Mouse (Mus musculus): ENCODE measurements around the gene Sugp1. TPM values are rescaled to one million over a fixed set of nuclear protein-coding genes. Genes with fewer than 3 reads are reported as not detected.
A peak's percentile ranks its signal among the peaks of the same experiment; 100 is the strongest.
"Not testable (repeated sequence)": the region's sequence is repeated elsewhere in the genome, so short reads cannot be mapped to it uniquely, and the experiment has no call there.

The Sugp1 gene
- 7.6 and 9.0 TPM in 2 replicates for polyA plus RNA-seq (2012; ENCODE audit: insufficient read depth, insufficient read length, missing spikeins)

DNA sequence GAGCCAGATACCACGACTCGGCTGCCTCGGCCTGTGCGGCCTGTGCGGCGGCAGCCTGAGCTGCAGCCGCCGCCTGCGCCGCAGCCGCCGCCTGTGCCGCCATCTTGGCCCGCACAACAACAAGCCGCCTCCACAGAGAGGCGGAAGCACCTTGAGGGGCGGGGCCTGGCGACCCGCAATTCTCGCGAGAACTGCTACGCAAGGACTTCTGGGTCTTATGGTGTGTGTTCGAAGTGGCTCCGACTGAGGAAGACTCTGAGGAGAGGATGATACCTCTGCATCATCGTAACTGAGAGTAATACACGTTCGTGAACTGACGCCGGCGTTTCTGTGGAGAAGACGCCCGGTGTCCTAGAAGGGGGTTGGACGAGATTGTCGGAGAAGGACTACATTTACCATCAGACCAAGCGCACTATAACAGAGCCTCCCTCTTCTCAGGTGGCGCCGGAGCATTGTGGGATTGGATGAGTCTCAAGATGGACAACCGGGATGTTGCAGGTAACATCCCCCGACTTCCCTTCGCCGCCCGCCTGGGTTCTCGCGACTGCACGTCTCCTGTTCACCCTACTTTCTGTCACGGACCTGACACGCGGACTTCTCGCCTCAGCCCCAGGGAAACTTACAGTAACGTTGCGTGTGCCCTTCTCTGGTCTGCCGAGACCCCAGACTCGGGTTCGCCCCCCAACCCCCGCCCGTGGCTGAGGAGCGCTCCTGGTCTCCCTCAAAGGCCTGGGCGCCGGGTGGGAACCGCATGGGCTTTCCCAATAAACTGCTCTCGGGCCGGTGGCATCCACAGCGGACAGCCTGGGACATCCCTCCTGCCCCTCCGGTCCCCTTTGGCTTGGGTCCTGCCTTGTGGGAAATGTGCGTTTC, at the start of gene Sugp1, which contains the start of gene Mau2:
TSS of gene Sugp1 (plus strand) at position 231 of the 873 bp plus-strand sequence.
TSS of gene Mau2 (minus strand) at position 152 of the 873 bp plus-strand sequence.
- peak within 1 kb of the TSS; percentile 93 for H3K4me3 ChIP-seq (ENCODE audit: insufficient read depth, low read depth, low read length)
- peaks cover 15% of the 10 kb centered on the region for H3K4me1 ChIP-seq (ENCODE audit: control insufficient read depth, insufficient read depth, insufficient read length, low read length)
- H3K27ac ChIP-seq (replicated peaks; ENCODE audit: low read depth, low read length), result peak within 1 kb of the TSS; percentile 100

DNA sequence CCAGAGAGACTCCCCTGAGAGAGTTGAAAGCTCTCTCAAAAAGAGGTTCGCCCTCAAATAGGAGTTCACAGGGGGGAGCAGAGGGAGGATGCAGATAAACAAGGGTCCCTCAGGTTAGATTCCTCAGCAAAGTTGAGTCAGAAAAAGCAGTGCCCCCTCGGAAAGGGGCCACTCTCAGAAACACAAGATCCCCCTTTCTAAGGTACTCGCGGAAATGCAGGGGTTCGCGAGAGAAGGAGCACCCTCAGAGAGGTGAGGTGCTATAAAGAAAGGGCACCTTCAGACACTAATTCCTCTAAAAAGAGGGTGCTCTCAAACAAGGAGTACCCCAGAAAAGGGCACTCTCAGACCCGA, 47.2 kb upstream of the Sugp1 start:
- no peak overlapping the region for H3K27ac ChIP-seq (replicated peaks; ENCODE audit: low read depth, low read length)
- H3K4me3 ChIP-seq (ENCODE audit: insufficient read depth, low read depth, low read length), result peak overlapping the region; percentile 70
- H3K4me1 ChIP-seq (ENCODE audit: control insufficient read depth, insufficient read depth, insufficient read length, low read length), result 0 out of 2 replicates have a peak, but pooled peaks cover 4% of the 10 kb centered on the region

DNA sequence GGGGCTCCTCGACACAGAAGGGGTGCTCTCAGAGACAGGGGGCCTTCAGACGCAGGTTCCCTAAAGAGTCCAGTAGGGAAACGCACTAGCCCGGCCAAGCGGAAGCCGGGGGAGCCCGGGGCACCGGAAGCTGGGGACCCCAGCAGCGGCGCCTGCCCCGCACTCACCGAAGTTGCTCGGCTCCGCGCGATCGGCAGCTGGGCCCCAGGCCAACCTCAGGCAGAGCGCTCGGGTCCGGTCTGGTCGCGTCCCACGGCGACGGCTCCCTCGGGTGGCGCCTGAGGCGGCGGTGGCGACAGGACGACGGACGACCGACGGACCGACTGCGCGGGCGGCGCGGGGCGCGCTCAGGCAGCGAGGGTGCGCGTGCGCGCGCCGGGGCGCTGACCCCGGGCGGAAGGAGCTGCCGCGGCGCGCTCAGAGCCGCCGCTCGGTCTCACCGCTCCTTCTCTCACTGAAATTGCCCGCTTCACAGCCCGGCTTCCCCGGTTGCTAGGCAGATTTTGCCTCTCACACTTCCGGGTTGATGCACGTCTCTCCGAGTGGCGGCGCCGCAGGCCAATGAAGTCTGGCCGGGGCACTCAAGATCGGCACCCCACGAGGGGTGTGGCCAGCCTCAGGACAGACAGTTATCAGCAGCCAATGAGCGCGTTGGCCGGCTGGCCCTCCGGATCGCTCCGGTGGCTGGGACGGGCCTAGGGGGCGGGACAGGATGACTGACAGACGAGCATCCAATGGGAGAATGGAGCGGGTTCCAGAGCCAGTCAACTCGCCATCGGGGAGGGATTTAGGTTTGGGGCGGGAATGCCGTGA, 46.6 kb upstream of the Sugp1 start, which contains the start of gene Gatad2a:
TSS of gene Gatad2a (minus strand) at position 609 of the 813 bp plus-strand sequence.
- Histone ChIP-seq H3K4me3 (ENCODE audit: insufficient read depth, low read depth, low read length) (peak within 1 kb of the TSS; percentile 70), H3K27ac (replicated peaks; ENCODE audit: low read depth, low read length) (peak within 1 kb of the TSS; percentile 65), H3K4me1 (ENCODE audit: control insufficient read depth, insufficient read depth, insufficient read length, low read length) (0 out of 2 replicates have a peak, but pooled peaks cover 4% of the 10 kb centered on the region)

DNA sequence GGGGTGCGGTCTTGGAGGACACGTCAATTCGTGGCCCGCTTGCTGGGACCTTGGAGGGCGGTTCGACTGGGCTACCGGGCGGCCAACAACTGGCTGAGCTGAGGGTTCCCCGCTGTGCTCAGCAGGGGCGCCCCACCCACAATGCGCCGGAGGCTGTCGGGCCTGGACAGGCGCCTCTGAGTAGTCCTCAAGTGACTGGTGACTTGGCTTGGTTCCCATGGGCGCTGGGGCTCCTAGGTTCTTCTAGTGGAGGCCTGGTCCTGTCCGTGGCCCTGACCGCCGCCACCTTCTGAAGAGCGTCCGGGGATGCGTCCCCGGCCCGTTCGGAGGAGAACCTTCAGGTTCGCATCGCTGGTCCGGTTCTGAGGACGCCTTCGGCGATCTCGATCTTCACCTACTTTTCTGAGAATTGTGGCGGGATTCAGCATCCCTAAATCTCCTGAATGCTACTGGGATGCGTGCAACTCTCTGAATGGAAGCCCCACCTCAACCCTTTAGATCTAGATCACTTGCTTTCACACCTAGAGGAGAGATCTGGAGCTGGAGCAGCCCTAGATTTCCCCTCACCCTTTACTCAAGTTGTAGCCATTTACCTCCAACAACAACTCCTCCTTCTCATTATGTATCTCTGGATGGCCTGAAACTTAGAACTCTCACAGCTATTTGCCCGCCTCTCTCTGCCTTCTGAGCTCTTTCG, 45.9 kb upstream of the Sugp1 start:
- peak overlapping the region; percentile 65 for H3K4me3 ChIP-seq (ENCODE audit: insufficient read depth, low read depth, low read length)
- H3K4me1 ChIP-seq (ENCODE audit: control insufficient read depth, insufficient read depth, insufficient read length, low read length), result 0 out of 2 replicates have a peak, but pooled peaks cover 4% of the 10 kb centered on the region
- peak overlapping the region; percentile 65 for H3K27ac ChIP-seq (replicated peaks; ENCODE audit: low read depth, low read length)

DNA sequence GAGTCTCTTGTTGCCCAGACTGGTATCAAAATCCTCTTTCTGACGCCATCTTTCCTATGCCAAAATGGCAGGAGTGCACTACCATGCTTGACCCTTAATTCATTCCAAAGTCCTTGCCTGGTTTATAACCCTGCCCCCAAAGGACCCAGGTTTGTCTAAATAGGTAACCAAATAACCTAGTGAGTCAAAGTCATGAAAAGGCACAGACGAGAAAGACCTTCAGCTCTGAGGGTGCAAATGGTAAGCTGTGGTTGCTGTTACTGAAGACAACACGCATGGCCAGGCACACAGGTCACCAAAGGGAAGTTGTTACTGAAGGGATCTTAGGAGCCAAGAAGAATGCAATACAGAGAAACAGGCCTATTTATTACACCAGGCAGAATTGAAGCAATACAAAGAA, 43.9 kb upstream of the Sugp1 start:
- peaks cover 3% of the 10 kb centered on the region; the same call in 1 of the 2 replicates for H3K4me1 ChIP-seq (ENCODE audit: control insufficient read depth, insufficient read depth, insufficient read length, low read length)
- no peak overlapping the region for H3K27ac ChIP-seq (replicated peaks; ENCODE audit: low read depth, low read length)
- H3K4me3 ChIP-seq (ENCODE audit: insufficient read depth, low read depth, low read length), result no peak overlapping the region

DNA sequence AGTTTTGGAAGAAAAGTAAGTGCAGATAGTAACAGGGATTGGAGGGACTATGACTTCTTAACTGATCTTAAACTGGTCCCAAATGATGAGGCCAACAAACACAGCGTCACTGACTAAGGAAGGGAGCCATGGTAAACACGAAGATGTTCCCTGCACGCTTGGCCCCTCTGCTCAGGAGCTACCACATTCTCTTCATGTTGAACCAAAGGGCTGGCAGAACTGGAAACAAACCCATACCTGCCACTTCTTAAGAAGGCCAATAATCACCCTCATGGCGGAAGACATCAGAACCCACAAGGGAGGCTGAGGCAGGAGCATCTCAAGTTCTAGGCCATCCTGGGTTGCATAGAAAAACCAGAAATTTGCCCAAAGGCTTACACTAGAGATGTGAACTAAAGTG, 43.4 kb upstream of the Sugp1 start:
- Histone ChIP-seq H3K27ac (replicated peaks; ENCODE audit: low read depth, low read length) (no peak overlapping the region), H3K4me3 (ENCODE audit: insufficient read depth, low read depth, low read length) (no peak overlapping the region), H3K4me1 (ENCODE audit: control insufficient read depth, insufficient read depth, insufficient read length, low read length) (peaks cover 1% of the 10 kb centered on the region; the same call in 1 of the 2 replicates)

DNA sequence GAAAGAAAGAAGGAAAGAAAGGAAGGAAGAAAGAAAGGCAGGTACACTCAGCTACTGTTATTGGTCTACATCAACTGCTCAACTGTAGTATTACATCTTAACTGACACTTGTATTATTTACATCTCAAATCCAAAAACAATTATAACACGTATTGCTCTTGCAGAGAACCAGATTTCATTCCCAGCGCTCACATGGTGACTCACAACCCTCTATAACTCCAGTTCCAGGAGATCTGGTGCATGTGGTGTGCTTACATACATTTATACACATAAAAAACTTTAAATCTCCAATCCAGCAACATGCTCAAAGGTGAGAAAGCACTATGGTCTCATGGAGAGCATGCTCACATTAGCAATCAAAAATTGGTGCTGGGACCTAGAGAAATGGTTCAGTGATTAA, 42.4 kb upstream of the Sugp1 start:
- Histone ChIP-seq H3K4me3 (ENCODE audit: insufficient read depth, low read depth, low read length) (no peak overlapping the region), H3K4me1 (ENCODE audit: control insufficient read depth, insufficient read depth, insufficient read length, low read length) (peaks cover 2% of the 10 kb centered on the region), H3K27ac (replicated peaks; ENCODE audit: low read depth, low read length) (no peak overlapping the region)

DNA sequence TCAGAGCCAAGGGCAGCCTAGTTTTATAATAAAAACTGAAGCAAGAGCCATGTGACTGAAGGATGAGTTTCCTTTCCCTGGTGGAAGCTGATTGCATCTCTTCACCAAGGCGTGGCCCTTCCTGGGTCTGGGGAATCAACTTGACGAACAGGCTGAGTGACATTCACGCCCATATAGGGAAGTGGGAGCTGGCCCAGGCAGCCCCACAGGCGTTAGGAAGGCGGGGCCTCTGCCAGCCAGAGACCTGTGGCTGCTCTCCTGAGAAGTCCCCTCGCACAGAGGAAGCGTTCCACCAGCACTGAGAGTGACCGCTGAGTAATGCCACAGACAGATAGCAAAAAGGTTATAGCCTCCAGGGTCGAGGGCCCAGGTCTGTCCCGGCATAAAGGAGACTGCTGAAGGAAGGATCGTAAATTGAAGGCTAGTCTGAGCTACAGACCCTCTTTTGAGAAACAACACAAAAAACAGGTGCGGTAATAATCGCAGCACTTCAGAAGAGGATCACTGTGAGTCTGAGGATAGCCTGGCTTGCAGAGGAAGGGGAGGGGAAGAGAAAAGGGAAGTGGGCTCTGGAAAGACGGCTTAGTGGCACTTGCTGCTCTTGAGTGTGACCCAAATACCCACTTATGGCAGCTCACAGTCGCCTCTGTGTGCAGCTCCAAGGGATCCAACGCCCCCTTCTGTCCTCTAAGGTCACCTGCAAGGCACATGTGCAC, 41.3 kb upstream of the Sugp1 start:
- H3K27ac ChIP-seq (replicated peaks; ENCODE audit: low read depth, low read length), result peak overlapping the region; percentile 84
- peaks cover 4% of the 10 kb centered on the region for H3K4me1 ChIP-seq (ENCODE audit: control insufficient read depth, insufficient read depth, insufficient read length, low read length)
- H3K4me3 ChIP-seq (ENCODE audit: insufficient read depth, low read depth, low read length), result peak overlapping the region; percentile 39

DNA sequence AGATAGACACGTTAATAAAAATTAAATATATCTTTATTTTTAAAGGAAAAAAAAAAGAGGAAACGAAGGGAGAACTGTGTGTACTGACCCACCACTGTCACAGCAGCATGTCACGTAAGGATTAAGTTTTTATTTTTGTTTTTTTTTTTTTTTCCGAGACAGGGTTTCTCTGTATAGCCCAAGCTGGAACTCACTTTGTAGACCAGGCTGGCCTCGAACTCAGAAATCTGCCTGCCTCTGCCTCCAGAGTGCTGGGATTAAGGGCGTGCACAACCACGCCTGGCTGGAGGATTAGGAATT, 40.8 kb upstream of the Sugp1 start:
- H3K4me3 ChIP-seq (ENCODE audit: insufficient read depth, low read depth, low read length); H3K4me1 ChIP-seq (ENCODE audit: control insufficient read depth, insufficient read depth, insufficient read length, low read length): not testable (repeated sequence)
- H3K27ac ChIP-seq (replicated peaks; ENCODE audit: low read depth, low read length), result 0 out of 2 replicates have a peak overlapping the region, but pooled peaks have one; percentile 16

DNA sequence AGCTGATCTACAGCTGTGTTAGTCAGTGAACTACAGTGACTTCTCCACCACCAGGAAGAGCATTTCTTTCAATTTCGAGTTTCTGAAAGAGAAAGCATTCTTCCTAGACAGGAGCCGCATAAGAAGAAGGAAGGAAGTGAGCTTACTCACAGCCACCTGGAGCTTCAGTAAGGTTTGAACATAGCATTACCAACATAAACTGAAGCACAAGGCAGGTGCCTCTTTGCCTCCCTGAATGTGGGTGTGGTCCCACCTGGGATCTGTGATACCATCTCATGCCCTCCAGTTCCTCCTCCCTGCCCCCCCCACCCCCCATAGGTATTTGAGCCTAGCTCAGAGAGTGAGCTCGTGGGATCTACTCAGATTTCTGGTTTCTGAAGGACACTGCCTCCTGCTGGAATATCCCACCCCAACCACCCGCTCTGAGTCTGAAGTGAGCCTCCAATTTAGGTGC, 39.4 kb upstream of the Sugp1 start:
- H3K4me1 ChIP-seq (ENCODE audit: control insufficient read depth, insufficient read depth, insufficient read length, low read length), result peaks cover 4% of the 10 kb centered on the region
- H3K4me3 ChIP-seq (ENCODE audit: insufficient read depth, low read depth, low read length), result no peak overlapping the region
- H3K27ac ChIP-seq (replicated peaks; ENCODE audit: low read depth, low read length), result peak overlapping the region; percentile 67

DNA sequence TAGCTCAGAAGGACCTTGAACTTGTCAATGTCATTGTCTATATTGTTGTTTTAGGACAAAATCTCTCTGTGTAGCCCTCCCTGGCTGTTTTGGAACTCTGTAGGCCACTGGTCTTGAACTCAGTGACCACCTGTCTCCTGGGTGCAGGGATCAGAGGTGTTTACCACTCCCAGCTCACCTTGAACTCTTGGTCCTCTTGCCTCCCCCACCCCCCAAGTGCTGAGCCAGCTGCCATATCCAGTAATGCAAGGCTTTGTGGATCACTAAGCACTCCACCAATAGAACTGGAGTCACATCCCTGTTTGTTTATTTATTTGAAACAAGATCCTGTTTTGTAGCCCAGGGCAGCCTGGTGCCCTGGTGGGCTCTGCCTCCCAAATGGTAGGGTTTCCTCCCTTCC, 38.3 kb upstream of the Sugp1 start:
- peak overlapping the region; percentile 62 for H3K27ac ChIP-seq (replicated peaks; ENCODE audit: low read depth, low read length)
- H3K4me3 ChIP-seq (ENCODE audit: insufficient read depth, low read depth, low read length), result no peak overlapping the region
- H3K4me1 ChIP-seq (ENCODE audit: control insufficient read depth, insufficient read depth, insufficient read length, low read length), result peaks cover 4% of the 10 kb centered on the region

DNA sequence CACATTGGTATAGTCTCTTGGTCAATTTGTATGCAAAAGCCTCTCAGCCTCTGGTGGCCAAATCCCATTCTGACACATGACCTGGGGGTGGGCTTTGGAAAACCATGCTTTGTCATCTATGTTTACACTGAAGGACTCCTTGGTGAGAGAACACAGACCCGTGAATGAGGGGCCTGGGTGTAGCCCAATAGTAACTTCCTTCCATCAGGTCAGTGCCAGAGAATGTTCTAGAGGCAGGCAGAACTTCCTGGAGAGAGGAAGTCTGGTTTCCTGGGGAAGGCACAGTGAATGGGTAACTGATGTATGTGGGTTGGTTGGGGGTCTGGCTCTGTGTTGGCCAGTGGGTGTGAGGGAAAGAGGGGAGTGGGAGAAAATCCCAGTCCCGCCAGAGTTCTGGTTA, 37.4 kb upstream of the Sugp1 start:
- Histone ChIP-seq H3K27ac (replicated peaks; ENCODE audit: low read depth, low read length) (peak overlapping the region; percentile 32), H3K4me1 (ENCODE audit: control insufficient read depth, insufficient read depth, insufficient read length, low read length) (peaks cover 4% of the 10 kb centered on the region), H3K4me3 (ENCODE audit: insufficient read depth, low read depth, low read length) (no peak overlapping the region)

DNA sequence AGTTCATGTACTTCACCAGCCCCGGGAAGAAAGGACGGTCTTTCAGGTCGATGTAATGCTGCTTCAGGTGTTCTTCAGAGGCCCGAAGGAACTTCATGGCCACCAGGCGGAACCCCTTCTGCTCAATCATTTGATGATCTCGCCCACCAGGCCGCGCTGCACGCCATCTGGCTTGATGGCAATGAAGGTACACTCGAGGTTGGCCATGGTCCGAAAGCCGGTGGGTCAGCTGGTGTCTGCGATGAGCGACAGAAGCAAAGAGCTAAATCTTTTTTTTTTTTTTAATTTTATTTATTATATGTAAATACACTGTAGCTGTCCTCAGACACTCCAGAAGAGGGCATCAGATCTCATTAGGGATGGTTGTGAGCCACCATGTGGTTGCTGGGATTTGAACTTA, 31.8 kb upstream of the Sugp1 start:
- H3K27ac ChIP-seq (replicated peaks; ENCODE audit: low read depth, low read length); H3K4me1 ChIP-seq (ENCODE audit: control insufficient read depth, insufficient read depth, insufficient read length, low read length); H3K4me3 ChIP-seq (ENCODE audit: insufficient read depth, low read depth, low read length): not testable (repeated sequence)

DNA sequence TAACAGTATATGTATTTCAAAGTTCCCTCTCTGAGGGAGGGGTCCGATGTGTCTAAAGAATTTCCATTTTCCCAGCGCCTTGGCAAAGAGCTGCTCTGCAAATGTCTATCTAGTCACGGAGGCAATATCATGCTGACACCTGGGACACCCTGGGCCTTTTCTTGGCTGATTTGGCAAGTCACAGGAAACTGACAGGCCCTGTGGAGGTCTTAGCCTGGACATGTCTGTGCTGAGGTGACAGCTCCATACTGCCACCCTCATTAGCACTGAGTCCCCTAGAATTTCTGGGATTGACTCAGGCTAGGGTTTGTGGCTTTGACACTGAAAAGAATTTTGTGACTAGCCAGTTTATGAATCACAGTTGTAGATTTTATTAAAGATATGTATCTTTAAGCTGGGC, 30.3 kb upstream of the Sugp1 start:
- H3K4me1 ChIP-seq (ENCODE audit: control insufficient read depth, insufficient read depth, insufficient read length, low read length), result no peaks in the 10 kb centered on the region
- no peak overlapping the region for H3K4me3 ChIP-seq (ENCODE audit: insufficient read depth, low read depth, low read length)
- H3K27ac ChIP-seq (replicated peaks; ENCODE audit: low read depth, low read length), result no peak overlapping the region
